Mouse (Mus musculus) heart, adult 18-20 months (tissue): Measurements from ENCODE around the gene Ncaph. TPM values are rescaled to one million over a fixed set of nuclear protein-coding genes. Genes with fewer than 3 reads are reported as not detected.
"Not testable (repeated sequence)": the region's sequence is repeated elsewhere in the genome, so short reads cannot be mapped to it uniquely, and the experiment has no call there.

Source experiments
- DNase-seq, 2 experiments: peaks; one replicate each; pipeline ENCODE4 v3.0.0; 2021 to 2022; ENCODE audit warnings: mixed read lengths in 1 of 2
- long read RNA-seq, 2 experiments: library from polyadenylated mRNA; stranded (forward); transcript quantifications; one replicate each; pipeline ENCODE4 v2.0.0; 2021
- total RNA-seq, 2 experiments: library from RNA; stranded (reverse); gene quantifications; 2 replicates each; pipeline ENCODE4 v1.2.3; 2021

Gene Ncaph
- 1 to 10 TPM in 1 of 2 experiments, under 1 TPM in 1; 0.79 to 1.3 TPM for total RNA-seq
- long read RNA-seq, experiment 1, partial matches to known transcripts: 0 of 1 reads
- long read RNA-seq, experiment 1, other reads (novel, unspliced or antisense): 0 of 1 reads
- long read RNA-seq, experiment 2: 0 reads

DNA sequence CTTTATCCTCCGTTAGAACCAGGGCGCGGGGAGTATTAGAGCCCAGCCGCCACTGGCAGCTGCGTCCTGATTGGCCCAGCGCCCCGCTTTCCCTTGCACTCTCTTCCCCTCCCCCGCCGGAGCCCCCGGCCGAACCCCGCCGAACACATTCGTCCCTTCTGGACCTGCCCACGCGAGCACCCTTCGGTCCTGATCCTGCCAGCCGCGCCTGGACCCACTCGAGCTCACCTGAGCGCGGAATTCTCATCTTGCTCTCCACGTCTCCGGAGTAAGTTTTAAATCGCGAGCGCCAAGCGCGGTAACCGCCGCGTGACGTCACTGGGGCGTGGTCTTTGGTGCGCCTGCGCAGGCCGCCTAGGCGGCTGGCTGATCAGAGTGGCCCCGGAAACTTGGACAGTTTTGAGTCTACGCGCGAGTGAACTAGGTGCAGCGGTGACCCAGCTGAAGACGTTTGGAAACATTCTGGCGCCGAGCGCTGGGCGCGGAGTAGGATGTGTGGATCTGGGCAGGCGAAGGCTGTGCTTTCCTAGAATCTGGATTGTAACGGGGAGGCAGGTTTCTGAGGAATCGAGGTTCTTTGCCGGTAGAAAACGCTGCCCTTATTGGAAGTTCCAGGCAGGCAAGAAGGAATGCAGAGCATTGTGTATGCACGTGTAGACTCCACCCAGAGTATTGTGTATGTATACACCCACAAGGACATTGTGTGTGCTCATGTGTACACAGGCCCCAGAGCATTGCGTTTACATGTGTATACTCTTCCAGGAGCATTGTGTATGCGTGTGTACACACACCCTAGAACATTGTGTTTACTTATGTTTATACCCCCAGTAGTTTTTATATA lies at the start of gene Ncaph:
TSS of gene Ncaph (minus strand) at position 334 of the 841 bp plus-strand sequence.
- peak; percentile 94 to 98 for DNase-seq

DNA sequence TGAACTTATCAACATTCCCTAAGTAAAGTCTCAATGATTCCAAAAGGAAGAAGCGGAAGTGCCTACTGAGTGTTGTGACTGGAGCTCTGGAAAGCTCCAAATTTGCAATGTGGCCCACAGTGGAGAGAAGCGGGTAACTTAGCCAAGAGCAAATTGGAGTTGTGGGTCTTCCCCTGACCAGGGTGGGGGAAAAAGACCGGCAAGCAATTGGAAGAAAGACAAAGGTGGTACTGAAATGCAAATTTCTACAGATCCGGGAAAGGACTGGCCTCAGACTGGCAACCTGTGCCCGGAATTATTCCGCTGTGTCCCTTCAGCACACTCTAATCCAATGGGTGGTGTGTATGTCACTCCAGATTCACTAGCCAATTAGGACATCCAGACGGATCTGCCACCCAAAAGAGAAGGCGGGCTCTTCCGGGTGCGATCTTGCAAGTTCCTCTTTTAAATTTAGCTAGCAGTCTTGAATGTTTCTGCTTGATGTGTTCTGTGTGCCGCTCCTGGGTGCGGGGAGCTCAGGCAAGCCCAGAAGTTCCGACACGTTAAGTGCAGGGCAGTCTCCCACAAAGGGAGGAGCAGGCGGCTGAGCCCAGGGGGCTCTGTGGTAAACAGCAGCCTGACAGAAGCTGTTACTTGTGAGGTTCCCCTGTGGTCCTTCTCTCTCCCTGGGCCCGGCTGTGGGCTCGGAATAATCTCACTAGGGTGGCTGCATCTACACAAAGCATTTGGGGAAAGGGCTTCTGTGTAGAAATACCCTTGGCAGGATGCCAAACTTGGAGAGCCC lies 49.0 kb upstream of the Ncaph start:
- peak; percentile 89 to 93 for DNase-seq

DNA sequence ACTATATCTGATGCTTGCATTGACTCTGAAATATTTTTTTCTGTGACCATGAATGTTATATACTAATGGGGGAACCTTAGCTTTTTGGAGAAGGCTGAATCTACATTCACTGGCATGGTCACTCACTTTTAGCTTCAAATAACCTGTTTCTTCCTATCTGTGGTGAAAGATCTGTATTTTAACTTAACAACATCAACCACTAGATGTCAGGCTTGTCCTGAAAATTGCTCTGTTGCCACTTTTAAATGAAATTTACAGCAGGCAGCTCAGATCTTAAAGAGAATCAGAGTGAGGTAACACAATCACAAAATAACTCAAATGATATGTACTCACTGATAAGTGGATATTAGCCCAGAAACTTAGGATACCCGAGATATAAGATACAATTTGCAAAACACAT lies 32.5 kb upstream of the Ncaph start:
- DNase-seq: peak; percentile 31 to 60

DNA sequence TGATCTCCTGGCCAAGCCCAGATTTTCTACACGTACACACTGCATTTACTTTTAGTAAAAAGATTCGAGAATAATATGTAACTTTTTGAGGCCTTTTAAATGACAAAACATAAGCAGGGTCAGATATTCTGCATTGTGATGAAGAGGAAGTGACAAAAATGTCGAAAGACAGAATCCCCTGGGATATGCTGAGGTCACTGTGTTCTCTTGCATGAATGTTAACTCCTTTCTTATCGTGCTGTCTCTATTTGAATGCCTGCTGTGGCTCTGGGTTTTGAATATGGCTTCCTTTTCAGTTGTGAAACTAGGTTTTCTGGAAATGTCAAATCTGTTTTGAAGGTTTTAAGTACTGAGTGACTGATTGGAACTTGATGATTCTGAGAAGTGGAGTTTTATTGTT lies 31.9 kb upstream of the Ncaph start:
- peak in 1 of 2 experiments; percentile 6 for DNase-seq

DNA sequence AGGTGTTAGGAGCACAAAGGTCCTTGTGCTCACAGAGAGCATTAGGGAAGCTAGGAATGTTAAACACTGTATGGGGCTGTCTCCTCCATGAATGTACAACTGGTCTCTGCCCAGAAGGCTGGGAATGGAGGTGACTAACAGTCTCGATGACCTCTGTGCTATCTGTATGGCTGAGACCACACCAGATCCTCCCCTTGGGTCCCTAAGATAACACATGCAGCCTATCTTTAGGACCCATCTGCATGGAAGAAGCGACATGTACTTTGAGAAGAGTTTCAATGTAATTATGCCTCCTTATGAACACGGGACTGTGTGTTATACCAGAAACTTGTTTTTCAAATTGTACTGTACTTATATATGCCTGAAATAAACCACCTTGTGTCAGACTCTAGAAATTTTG lies 11.9 kb upstream of the Ncaph start:
- DNase-seq: no peak

DNA sequence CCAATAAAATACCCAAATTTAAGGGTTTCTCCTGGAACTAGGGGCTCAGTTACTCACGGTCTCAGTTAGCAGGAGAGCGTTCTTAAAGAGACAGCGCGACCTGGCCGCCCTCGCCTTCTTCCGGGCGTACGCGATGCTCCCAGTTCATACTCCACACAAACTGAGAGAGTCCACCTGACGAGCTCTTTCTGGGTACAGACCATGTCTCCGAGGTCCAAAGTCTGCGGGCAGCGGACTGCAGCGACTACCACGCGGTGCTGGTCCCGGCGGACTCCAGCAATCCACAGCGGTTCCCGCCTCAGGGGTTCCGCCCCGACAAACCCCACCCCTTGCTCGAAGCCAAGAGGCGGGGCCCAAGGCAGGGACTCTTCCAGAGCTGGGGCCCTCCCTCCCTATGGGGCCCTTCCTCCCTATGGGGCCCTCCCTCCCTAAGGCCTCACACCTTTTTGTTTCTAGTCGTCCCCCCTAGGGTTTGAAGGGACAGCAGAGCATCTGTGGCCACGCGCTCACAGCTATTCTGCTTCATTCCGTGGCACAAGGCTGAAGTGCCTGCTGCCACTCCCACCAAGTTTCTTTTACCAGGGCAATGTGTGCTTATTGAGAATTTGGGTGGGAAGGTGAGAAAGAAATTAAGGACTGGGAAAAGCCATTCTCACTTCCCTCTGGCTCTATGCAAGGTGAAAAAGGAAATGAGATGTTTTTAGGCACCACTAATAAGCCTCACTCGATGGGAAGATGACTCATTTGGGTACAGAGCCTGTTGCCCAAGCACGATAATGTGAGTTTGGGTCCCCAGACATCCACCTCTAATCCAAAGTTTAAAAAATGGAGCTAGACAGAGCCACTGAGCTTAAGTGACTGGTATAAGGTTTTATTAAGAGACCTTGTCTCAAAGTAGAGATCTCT lies 9.7 kb upstream of the Ncaph start, which contains the start of gene Itpripl1:
TSS of gene Itpripl1 (minus strand) at position 285 of the 906 bp plus-strand sequence.
- peak; percentile 92 to 94 for DNase-seq

DNA sequence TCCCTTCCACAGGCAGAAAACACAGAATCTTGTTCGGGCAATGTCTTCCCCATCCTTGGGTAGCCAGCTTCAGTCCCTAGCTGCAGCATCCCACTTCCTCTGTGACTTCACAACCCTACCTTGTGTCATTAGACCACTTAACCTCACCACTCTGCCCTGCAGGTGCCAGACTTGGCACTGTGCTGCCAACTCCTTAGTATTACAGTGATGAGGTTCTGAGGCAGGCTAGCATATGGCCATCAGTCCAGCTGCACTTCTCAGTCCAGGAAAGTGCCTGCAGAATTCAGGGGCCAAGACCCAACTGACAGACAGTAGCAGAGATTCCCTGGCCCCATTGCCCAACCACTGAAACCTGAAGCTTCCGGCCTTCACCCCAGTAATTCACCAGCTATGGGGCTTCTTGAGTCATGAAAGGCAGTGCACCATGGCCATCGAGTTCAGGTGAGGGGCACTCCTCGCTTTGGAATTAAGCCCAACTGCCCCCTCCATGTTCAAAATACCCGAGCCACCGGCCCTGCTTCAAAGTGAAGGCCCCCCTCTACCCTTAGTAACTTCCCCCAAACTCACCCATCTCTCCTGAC lies 8.9 kb upstream of the Ncaph start:
- DNase-seq: peak; percentile 11 to 38

DNA sequence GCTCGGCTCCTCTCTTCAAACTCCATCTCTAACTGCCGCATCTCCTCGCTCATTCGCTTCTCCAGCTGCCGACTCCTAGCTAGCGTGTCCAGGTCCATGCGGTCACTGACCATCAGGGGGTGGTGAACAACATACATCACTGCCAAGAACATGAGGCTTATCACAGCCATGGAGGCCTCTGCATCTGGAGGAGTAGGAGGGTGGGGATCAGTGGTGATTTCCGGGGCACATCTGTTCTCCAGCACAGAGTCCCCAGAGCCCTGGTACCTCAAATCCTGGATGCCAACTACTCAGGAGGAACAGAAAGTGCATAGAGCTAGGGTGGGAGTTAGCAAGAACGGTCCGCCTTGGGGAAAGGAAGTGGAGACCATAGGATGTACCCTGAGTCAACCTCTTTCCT lies 8.3 kb upstream of the Ncaph start:
- DNase-seq: peak in 1 of 2 experiments; percentile 52

DNA sequence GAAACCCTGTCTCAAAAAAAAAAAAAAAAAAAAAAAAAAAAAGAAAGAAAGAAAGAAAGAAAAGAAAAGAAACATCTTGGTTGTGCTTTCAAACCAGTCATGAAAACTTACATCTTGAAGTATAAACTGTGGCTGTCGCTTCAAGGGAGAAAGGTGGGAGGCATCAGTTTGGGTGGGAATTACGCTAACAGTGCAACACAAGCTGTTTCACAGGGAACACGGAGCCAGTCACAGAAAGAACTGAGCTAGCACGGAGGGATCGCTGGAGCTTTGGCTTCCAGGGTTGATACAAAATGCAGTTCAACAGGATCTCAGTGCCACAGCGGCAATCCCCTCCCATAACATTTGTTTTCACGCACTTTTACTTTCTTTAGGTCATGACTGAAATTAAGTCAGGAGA lies 6.3 kb upstream of the Ncaph start:
- no peak for DNase-seq

DNA sequence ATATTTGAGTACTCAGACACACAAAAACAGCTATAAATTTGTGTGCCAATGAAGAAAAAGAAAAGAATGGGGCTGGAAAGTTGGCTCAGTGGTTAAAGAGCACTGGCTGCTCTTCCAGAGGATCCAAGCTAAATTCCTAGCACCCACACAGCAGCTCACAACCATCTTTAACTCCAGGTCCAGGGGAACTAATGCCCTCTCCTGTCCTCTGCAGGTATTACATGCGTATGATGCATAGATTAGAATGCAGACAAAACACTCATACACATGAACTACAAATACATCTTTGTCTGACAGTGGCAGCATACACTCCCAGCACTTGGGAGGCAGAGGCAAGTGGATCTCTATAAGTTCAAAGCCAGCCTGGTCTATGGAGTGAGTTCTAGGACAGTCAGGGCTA lies 5.9 kb upstream of the Ncaph start:
- DNase-seq: no peak

DNA sequence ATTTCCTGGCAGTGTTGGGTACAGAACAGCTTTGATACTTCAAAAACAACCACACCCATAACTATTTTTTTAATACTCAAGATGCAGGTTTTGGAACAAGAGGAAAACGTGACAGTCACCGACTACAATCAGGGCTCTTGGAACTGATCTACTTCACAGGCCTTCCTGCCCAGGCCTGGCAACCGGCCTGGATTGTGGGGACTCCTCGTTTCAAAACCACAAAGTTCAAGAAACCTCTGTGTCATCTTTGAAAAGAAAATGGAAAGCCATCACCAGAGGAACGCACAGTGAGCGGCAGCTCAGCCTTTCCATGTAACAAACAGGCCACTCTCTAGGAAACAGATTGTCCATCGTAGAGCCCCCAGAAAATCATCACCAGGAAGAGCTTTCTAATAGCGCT lies 5.3 kb upstream of the Ncaph start:
- DNase-seq: peak; percentile 57 to 82

DNA sequence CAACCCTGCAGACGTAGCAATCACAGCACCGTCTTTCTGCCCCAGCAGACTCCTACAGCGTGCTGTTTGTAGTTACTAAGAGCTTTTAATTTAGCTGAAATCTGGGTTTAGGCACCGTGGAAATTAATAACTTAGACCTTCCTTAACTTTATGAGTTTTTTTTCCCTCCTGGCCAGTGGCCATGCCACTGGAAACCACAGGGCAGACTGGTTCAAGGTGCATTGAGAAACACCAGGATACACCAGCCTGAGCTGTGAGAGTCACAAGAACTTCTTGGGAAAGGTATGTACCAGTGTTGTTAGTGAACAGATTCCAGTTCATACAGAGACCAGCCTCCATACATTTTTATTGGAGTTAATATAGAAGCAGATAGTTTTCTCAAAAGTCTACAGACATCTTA lies 4.7 kb upstream of the Ncaph start:
- DNase-seq: no peak

DNA sequence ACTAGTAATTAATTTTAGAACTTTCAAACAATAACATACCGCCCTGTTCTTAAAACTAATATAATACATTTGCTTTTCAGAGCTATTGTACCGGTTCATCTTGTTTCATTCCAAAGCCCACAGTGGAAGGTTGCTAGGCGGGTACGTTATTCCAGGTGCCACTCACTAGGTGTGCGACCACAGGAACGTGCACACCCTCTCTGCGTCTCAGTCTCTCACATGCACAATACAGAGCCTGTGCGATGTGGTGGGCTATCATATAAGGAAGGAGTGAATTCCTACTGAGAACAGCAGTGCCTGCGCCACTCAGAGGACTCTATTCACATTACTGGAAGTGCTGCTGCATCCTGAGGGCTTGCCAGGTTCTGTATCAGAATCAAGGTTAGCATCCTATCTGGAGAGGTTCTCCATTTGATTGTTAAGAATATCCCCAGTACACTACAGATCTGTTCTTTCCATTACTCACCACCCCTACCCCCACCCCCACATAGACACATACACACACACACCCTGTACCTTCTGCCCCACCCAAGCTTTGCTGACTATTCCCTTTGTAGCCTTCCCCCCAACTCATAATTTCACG lies 4.2 kb upstream of the Ncaph start:
- peak; percentile 18 to 33 for DNase-seq

DNA sequence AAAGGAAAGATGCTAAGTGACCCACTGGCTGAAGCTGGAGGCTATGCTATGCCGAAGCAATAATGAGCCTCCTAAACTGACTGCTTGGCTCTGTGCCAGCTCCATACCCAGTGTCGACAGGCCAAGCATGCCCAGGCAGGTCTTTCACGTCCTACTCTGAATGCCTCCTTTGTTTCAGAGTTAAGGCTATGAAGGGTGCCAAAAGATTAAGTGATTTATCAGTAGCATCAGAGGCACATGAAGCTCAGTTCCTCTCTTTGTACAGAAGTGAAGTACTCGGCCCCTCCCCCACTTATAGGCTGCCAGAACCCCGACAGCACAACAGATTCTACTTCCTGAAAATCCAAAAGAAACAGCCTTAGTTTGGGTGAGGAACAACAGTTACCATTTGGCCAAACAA lies 3.2 kb upstream of the Ncaph start:
- DNase-seq: peak; percentile 57 to 82

DNA sequence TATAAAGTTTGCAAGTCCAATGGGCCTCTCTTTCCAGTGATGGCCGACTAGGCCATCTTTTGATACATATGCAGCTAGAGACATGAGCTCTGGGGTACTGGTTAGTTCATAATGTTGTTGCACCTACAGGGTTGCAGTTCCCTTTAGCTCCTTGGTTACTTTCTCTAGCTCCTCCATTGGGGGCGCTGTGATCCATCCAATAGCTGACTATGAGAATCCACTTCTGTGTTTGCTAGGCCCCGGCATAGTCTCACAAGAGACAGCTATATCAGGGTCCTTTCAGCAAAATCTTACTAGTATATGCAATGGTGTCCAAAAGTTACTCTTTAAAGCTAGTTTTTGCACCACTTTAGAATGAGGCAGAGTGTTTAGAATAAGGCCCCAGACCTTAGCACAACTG lies 1.5 kb upstream of the Ncaph start:
- not testable (repeated sequence) for DNase-seq

DNA sequence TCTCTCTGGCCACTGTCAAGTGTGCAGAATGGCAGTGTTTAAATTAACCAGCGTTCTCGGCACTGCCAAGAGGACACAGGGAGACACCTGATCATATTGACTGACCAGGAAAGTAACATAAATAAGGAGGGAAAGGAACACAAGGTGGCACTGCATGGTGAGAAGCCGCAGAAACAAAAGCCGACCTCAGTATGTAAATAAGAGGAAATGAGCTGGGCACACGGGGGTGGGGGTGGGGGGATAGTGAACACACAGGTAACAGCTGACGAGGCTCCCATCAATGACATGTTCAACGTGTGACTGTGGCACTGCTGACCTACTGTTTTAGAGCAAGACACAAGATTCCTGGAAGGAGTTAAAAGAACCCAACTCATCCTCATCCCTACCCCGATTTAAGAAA lies 2.4 kb downstream of the Ncaph start:
- no peak for DNase-seq

DNA sequence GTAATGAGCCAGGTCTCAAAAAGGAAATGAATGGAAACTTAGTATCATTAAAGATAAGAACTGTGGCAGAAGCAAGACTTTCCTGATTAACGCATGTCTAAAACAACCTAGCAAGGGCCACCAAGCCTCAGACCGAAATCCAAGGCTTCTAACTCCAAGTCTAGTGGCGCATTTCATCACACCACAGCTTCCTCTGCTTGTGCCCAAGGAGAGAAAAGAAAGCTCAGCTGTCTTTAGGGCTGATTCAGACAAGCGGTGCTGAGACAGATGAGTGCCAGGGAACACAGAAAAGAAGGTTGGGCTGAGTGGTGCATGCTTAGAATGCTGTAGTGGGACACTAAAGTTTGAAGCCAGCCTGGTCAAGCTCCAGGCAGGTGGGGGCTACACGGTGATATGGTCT lies 4.8 kb downstream of the Ncaph start:
- no peak for DNase-seq

DNA sequence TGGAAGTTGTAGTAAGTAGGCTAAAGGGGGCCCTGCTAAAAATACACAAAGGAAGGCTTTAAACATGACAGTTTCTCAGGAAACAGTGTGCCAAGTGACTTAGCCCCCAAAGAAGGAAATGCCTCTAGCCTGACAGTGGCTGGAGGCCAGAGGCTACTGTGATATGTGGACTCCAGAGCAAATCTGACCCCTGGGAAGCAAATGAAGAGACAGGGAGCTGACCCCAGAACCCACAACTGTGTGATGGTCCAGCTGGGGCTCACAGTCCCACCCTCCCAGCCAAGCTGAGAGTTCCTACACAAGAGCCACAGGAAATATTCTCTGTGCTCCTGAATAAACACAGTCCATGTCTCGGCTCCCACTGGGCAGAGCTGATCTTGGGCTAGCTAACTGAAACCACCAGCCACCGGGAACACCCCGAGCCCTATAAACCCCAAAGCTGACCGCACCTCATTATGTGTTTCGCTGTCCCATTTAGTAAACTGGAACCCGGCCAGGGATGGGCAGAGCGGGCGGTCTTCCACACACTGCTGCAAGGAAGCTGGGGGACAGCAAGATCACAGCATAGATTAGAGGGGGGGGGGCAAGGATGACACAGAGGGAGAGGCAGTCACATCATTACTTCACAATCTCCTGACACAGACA lies 12.0 kb downstream of the Ncaph start:
- DNase-seq: peak; percentile 29 to 64

DNA sequence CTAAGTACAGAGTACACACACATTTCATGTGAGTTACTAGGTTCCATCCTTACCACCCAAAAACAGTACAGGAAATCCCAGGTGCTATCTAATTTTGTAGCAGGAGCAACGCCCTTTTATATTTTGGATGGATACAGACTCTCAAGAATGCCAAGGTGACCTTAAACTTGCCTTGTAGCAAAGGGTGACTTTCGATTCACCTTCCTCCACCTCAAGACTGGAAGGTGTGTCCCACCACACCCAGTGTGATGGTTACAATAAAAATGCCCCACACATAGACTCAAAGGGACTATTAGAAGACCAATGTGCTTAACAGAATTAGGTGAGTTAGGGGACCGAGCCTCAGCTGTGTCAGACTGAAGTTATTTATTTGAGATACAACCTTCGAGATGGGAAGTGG lies 24.8 kb downstream of the Ncaph start:
- no peak for DNase-seq

DNA sequence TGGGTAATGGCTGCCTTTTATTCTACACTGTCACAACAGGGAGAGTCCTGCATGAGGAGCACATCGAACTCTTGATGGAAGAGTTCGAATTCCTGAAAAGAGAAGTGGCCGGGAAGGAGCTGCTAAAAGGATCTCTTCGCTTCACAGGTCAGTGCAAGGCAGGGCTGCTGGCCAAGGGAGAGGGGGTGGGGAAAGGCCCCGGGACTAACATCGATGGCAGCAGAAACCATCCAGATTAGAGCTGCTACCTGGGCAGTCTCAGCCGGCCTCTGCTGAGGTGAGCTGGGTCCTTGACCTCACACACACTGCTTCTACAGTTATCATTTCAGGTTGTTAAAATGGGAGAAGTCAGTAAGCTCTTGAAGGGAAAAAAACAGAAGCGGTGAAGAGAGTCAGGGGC lies 41.8 kb downstream of the Ncaph start:
- no peak for DNase-seq

DNA sequence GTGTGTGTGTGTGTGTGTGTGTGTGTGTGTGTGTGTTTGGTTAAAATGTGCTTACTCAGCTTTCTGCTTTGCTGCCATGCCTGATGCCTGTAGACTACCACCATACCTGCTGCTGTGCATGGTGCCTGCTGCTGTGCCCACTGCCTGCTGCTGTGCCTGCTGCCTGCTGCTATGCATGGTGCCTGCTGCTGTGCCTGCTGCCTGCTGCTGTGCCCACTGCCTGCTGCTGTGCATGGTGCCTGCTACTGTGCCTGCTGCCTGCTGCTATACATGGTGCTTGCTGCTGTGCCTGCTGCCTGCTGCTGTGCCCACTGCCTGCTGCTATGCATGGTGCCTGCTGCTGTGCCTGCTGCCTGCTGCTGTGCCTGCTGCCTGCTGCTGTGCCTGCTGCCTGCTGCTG lies 43.6 kb downstream of the Ncaph start:
- not testable (repeated sequence) for DNase-seq
